Mouse (Mus musculus) yolk sac, embryonic 10.5 days (tissue): ENCODE data around the gene Rars2.
"Not testable (repeated sequence)": the region's sequence is repeated elsewhere in the genome, so short reads cannot be mapped to it uniquely, and the experiment has no call there.

Source experiments
- DNase-seq: peaks from one replicate; pipeline ENCODE4 v3.0.0-alpha.2; 2017; ENCODE audit warnings: low spot score

The Rars2 gene

GRCm38 (mm10) chr4:34614630-34615094 is at the start of gene Rars2, which contains the start of gene Orc3:
TSS of gene Rars2 (plus strand) at chr4:34614957.
TSS of gene Orc3 (minus strand) at chr4:34614944.
- peak; percentile 91 for DNase-seq

GRCm38 (mm10) chr4:34566226-34566625 is 48.5 kb upstream of the Rars2 start:
- DNase-seq: no peak

DNA sequence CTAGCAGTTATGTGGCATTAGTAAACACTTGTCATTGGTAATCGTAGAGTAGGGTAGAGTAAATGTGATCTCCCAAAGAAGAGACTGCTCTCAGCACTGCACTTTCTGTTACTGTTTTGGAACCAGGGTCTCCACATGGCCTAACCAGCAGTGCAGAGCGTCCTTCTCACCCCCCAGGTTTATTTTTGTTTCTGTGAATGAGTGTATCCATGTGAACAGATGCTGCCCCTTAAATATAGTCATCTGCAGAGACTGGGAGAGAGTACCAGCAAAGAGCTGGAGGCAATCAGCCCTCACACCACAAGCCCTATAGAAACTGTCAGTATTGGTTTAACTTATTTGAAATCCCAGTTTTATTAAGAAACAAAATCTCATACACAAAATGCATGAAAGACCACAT is 41.9 kb upstream of the Rars2 start:
- no peak for DNase-seq

- DNase-seq: no peak
Measured at GRCm38 (mm10) chr4:34577028-34577427, 37.7 kb upstream of the Rars2 start.

DNA sequence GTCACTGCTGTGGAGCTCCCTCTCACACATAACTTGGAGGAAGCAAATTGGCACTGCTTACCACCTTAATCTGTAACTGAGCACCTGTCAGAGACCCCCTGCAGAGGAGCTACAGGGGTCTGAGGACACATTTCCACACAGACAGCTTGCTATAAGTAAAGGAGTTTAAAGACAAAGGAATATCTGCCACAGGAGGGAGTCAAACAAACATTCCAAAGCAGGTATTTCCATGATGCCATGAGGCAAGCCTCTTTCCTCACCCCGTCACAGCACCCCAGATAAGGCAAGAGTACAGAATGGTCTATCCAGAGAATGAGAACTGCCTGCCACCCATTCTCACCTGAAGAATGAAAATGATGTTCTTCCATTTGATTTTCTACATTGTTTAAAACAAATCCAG is 35.5 kb upstream of the Rars2 start:
- DNase-seq: no peak

GRCm38 (mm10) chr4:34581489-34581888 is 33.3 kb upstream of the Rars2 start:
- not testable (repeated sequence) for DNase-seq

DNA sequence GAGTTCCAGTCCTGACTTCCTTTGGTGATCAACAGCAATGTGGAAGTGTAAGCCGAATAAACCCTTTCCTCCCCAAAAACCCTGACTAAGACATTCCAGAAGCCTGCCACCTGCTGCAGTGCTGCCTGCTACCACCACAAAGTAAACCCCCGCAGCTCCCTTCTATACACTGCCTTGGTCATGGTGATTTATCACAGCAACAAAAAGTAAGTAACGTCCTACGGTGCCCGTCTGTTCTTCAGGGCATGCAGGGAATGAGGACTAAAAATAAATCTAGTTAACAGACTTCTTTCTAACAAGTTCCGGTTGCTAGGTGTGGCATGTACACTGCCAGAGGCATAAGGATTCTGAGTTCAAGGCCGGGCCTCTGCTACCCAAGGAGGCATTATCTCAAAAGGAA is 32.8 kb upstream of the Rars2 start:
- DNase-seq: no peak

DNA sequence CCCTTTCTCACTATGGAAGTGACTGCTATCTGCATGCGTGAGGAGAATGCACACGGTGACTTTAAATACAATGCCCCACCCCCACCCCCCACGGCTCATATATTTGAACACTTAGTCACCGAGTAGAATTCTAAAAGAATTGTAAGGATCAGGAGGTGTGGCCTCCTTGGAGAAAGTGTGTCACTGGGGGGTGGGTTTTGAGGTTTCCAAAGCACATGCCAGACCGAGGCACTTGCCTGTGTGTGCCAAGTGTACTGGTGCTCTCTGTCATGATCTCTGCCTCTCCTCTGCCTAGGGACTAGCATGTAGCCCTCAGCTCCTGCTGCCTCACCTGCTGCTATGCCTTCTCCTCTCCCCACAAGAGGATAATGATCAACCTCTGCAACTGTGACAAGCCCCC is 32.3 kb upstream of the Rars2 start:
- no peak for DNase-seq

DNA sequence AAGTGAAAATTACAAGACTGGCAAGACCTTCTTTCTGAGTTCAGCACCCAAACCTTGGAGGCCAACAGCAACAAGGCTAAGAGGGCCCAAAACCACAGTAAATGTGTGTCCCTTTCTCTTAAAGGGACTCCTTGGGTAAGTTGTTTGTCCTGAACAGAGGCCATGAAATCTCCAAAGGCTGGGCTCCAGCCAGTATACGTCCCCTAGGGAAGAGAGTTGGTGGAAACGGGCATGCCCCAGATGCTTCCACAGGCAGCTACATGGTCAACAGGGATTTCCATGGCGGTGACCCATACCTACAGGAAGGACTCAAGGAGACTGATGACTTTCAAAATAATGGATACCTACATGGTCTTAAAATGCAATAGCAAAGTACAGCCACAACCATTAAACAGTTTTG is 31.3 kb upstream of the Rars2 start:
- no peak for DNase-seq

GRCm38 (mm10) chr4:34584871-34585607 is 29.7 kb upstream of the Rars2 start:
- DNase-seq: no peak

GRCm38 (mm10) chr4:34603123-34603522 is 11.6 kb upstream of the Rars2 start:
- DNase-seq: no peak

GRCm38 (mm10) chr4:34606658-34607057 is 8.1 kb upstream of the Rars2 start:
- no peak for DNase-seq

DNA sequence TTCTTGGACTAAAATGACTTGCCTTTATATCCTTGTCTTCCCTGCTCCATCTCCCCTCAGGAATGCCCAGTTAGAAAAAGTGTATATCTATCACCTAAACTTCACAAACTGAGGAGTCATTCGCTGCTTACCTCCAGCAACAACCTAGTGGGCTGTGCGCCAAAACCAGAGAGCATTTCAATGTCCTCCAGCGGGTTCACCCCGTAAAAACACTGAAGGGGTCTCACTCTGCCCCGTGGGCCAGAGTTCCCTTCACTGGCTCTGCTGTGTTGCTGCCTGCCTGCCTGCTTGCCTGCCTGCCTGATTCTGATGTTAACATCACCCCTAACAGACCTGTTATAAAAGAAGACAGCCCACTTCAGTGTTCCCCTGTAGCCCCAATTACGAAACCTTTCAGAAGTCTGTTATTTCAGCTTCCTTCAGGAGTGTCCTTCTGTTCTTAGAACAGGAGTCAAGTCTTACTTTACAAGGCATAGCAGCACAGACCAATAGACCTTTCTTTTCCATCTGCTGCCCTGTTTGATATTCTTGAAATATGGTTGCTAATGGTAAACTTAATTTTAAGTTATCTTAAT is 1.1 kb upstream of the Rars2 start:
- no peak for DNase-seq

DNA sequence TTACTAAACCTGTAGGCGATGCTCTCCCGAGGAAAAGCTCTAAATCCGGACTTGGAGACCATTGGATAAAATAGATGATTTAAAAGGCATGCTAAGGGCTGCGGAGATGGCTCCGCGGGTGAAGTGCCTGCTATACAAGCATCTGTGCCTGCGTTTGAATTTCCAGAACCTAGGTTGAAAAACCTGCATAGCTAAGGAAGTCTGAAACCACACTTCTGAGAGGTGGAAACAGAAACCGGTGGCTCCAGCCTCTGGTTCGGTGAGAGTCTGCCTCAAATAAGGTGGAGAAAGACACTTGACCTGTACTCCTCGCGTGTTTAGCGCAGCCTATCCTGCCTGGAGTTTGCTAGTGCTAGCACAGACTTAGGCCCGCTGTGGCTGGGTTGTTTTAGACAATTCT is 546 bp downstream of the Rars2 start:
- DNase-seq: peak; percentile 31

DNA sequence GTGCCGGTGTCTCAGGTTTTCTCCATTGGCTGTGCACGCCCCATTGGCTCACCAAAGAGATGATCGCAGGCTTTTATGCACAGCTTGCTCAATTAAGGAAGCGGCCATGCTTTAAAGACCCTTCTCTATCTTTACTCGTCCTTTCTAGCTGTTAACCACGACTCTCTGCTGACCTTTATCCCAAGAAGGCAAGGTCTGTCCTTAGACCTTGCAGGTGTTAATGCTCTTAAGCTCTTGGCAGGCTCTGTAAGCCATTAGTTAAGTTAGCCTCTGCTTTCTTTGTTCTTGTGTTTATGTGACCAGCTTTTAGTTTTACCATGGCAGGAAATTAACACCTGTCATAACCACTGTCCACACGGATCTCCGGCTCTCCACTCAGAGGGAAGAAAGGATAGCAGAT is 1.4 kb downstream of the Rars2 start:
- no peak for DNase-seq

- no peak for DNase-seq
Measured at GRCm38 (mm10) chr4:34625556-34625955, 10.8 kb downstream of the Rars2 start.

- no peak for DNase-seq
Measured at GRCm38 (mm10) chr4:34626401-34626800, 11.6 kb downstream of the Rars2 start.

GRCm38 (mm10) chr4:34629956-34630355 is 15.2 kb downstream of the Rars2 start:
- DNase-seq: no peak

DNA sequence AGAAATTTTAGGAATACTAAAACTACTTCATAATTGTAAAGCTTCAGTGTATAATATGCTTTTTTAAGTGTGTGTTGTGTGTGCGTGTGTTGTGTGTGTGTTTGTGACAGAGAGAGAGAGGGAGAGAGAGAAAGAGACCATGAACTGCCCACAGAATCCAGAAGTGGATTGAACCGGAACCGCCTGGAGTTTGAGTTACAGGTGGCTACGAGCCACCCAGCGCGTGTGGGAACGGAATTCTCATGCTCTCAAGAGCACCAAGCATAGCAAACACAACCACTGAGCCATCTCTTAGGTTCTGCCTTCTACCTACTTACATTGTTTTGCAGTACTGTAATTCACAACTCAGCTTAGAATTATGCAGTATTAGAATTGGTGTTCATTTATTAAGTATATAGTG is 19.4 kb downstream of the Rars2 start:
- no peak for DNase-seq

DNA sequence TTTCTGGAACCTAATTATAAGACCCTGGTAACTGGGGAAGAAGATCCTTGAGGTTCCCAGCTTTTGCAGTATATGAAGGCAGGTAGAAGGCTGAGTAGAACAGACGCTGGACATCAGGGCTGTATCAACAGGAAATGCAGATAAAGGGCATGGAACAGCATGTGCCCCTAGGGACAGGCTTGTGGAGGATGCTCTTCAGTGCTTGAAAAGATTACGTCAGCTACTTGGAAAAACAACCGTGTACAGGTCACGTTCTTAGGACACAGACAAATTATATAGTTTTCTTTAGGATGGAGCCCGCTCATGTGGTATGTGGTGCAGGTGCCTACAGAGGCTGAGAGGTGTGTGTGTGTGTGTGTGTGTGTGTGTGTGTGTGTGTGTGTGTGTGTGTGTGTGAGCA is 21.3 kb downstream of the Rars2 start:
- DNase-seq: no peak

- no peak for DNase-seq
Measured at GRCm38 (mm10) chr4:34637386-34637785, 22.6 kb downstream of the Rars2 start.

- no peak for DNase-seq
Measured at GRCm38 (mm10) chr4:34637851-34638250, 23.1 kb downstream of the Rars2 start.

DNA sequence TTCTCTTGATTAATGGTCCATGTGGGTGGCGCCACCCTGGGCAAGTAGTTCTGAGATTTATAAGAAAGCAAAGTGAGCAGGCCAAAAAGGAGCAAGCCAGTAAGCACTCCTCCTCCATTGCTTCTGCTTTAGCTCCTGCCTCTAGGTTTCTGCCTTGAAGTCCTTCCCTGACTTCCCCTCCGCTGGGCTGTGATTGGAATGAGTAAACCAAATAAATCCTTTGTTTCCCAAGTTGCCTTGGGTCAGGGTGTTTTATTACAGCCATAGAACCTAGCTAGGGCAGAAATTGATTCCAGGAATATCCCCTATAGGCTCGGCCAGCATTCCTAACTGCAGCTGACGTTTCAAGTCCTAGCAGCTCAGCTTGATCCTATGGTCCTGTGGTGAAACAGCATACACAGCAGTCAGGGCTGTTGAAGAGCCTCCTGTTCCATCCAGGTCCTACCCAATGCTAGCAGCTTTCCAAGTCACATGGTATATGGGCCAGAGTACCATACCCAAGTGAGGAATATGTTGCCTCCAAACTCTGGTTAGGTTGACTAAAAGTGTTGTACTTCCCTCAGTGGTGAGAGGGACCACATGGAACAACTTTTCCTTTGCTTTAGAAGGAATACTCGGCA is 25.1 kb downstream of the Rars2 start:
- no peak for DNase-seq
